Mouse (Mus musculus): ENCODE results near the gene Hilpda. TPM values are rescaled to one million over a fixed set of nuclear protein-coding genes. Genes with fewer than 3 reads are reported as not detected.

Gene Hilpda
- polyA plus RNA-seq, 2 experiments = 39.7 to 53.7 TPM

GRCm38 (mm10) chr6:29233710-29234109 is 38.6 kb upstream of the Hilpda start:
- H3K27ac ChIP-seq (replicated peaks; ENCODE audit: low read depth, low read length) = no peak overlapping the region
- H3K4me3 ChIP-seq (replicated peaks; ENCODE audit: low read length) = no peak overlapping the region
- no peak overlapping the region for H3K9ac ChIP-seq (ENCODE audit: low read depth, low read length, severe bottlenecking)
- no peaks in the 10 kb centered on the region for H3K4me1 ChIP-seq (ENCODE audit: control insufficient read depth, insufficient read depth, low read length)
- H3K9me3 ChIP-seq (ENCODE audit: control insufficient read depth, low read length) = no peaks in the 10 kb centered on the region
- H3K4me2 ChIP-seq (replicated peaks; ENCODE audit: low read depth, low read length, severe bottlenecking) = no peak overlapping the region
- ATAC-seq (ENCODE audit: low FRiP score, low read depth) = no peak
- H3K36me3 ChIP-seq (ENCODE audit: control insufficient read depth, insufficient read depth, low read length) = no peaks in the 10 kb centered on the region
- H3K27me3 ChIP-seq (ENCODE audit: control insufficient read depth, insufficient read depth, low read length) = no peaks in the 10 kb centered on the region
- TF ChIP-seq POLR2A (IDR thresholded peaks at IDR 0.05; ENCODE audit: borderline replicate concordance, extremely low read depth, insufficient read depth, insufficient read length) = no peak
- 60% methylated on average over 3 of the region's 3 CpGs for WGBS
- no peak for DNase-seq (ENCODE audit: low spot score)

- Histone ChIP-seq H3K36me3 (ENCODE audit: control insufficient read depth, insufficient read depth, low read length) (no peaks in the 10 kb centered on the region), H3K4me2 (replicated peaks; ENCODE audit: low read depth, low read length, severe bottlenecking) (no peak overlapping the region), H3K9ac (ENCODE audit: low read depth, low read length, severe bottlenecking) (no peak overlapping the region), H3K4me1 (ENCODE audit: control insufficient read depth, insufficient read depth, low read length) (no peaks in the 10 kb centered on the region), H3K27ac (replicated peaks; ENCODE audit: low read depth, low read length) (no peak overlapping the region), H3K4me3 (replicated peaks; ENCODE audit: low read length) (no peak overlapping the region), H3K27me3 (ENCODE audit: control insufficient read depth, insufficient read depth, low read length) (no peaks in the 10 kb centered on the region), H3K9me3 (ENCODE audit: control insufficient read depth, low read length) (no peaks in the 10 kb centered on the region)
- ATAC-seq (ENCODE audit: low FRiP score, low read depth) = peak; percentile 41; the same call in 1 of the 2 replicates
- 48% methylated on average over 8 of the region's 8 CpGs for WGBS
- TF ChIP-seq POLR2A (IDR thresholded peaks at IDR 0.05; ENCODE audit: borderline replicate concordance, extremely low read depth, insufficient read depth, insufficient read length) = no peak
- DNase-seq (ENCODE audit: low spot score) = no peak
These were observed 38.0 kb upstream of the Hilpda start for GRCm38 (mm10) chr6:29234272-29234671.

- H3K36me3 ChIP-seq (ENCODE audit: control insufficient read depth, insufficient read depth, low read length) = no peaks in the 10 kb centered on the region
- peak; percentile 29 for DNase-seq (ENCODE audit: low spot score)
These were observed 31.5 kb upstream of the Hilpda start for GRCm38 (mm10) chr6:29240806-29241205.

DNA sequence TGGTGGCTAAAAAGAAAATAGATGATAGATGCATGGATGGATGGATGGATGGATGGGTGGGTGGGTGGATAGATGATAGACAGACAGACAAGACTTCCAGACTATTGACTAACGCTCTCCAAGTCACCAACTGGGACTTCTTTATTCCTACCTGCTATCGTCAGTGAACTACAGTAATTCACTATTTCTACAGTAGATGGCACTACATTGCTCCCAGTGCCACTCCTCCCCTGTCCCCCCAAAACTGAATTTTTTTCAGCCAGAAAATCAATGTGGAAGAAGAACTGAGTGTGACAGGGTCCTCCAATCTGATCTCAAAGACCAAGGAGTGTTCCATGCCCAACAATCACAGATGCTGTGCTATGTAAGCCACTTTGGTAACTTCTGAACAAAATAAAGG is 30.6 kb upstream of the Hilpda start:
- H3K9ac ChIP-seq (ENCODE audit: low read depth, low read length, severe bottlenecking) = no peak overlapping the region
- H3K36me3 ChIP-seq (ENCODE audit: control insufficient read depth, insufficient read depth, low read length) = no peaks in the 10 kb centered on the region
- no peak for DNase-seq (ENCODE audit: low spot score)
- no peak overlapping the region for H3K27ac ChIP-seq (replicated peaks; ENCODE audit: low read depth, low read length)
- H3K9me3 ChIP-seq (ENCODE audit: control insufficient read depth, low read length) = no peaks in the 10 kb centered on the region
- no peaks in the 10 kb centered on the region for H3K27me3 ChIP-seq (ENCODE audit: control insufficient read depth, insufficient read depth, low read length)
- 47% methylated on average over 2 of the region's 2 CpGs for WGBS
- no peaks in the 10 kb centered on the region for H3K4me1 ChIP-seq (ENCODE audit: control insufficient read depth, insufficient read depth, low read length)
- H3K4me2 ChIP-seq (replicated peaks; ENCODE audit: low read depth, low read length, severe bottlenecking) = no peak overlapping the region
- no peak for TF ChIP-seq POLR2A (IDR thresholded peaks at IDR 0.05; ENCODE audit: borderline replicate concordance, extremely low read depth, insufficient read depth, insufficient read length)
- H3K4me3 ChIP-seq (replicated peaks; ENCODE audit: low read length) = no peak overlapping the region
- no peak for ATAC-seq (ENCODE audit: low FRiP score, low read depth)

More at GRCm38 (mm10) chr6:29240806-29241205, 31.5 kb upstream of the Hilpda start:
- H3K4me2 ChIP-seq (replicated peaks; ENCODE audit: low read depth, low read length, severe bottlenecking) = no peak overlapping the region
- H3K9me3 ChIP-seq (ENCODE audit: control insufficient read depth, low read length) = no peaks in the 10 kb centered on the region
- no peak for ATAC-seq (ENCODE audit: low FRiP score, low read depth)
- H3K27ac ChIP-seq (replicated peaks; ENCODE audit: low read depth, low read length) = no peak overlapping the region
- TF ChIP-seq POLR2A (IDR thresholded peaks at IDR 0.05; ENCODE audit: borderline replicate concordance, extremely low read depth, insufficient read depth, insufficient read length) = no peak
- no peaks in the 10 kb centered on the region for H3K27me3 ChIP-seq (ENCODE audit: control insufficient read depth, insufficient read depth, low read length)
- no peak overlapping the region for H3K4me3 ChIP-seq (replicated peaks; ENCODE audit: low read length)
- WGBS = 35% methylated on average over 2 of the region's 2 CpGs
- no peaks in the 10 kb centered on the region for H3K4me1 ChIP-seq (ENCODE audit: control insufficient read depth, insufficient read depth, low read length)
- H3K9ac ChIP-seq (ENCODE audit: low read depth, low read length, severe bottlenecking) = no peak overlapping the region

- DNase-seq (ENCODE audit: low spot score) (no peak), ATAC-seq (ENCODE audit: low FRiP score, low read depth) (no peak)
- TF ChIP-seq POLR2A (IDR thresholded peaks at IDR 0.05; ENCODE audit: borderline replicate concordance, extremely low read depth, insufficient read depth, insufficient read length) = no peak
- H3K4me1 ChIP-seq (ENCODE audit: control insufficient read depth, insufficient read depth, low read length) = no peaks in the 10 kb centered on the region
- H3K27ac ChIP-seq (replicated peaks; ENCODE audit: low read depth, low read length) = no peak overlapping the region
- H3K4me3 ChIP-seq (replicated peaks; ENCODE audit: low read length) = no peak overlapping the region
- H3K9ac ChIP-seq (ENCODE audit: low read depth, low read length, severe bottlenecking) = no peak overlapping the region
- H3K9me3 ChIP-seq (ENCODE audit: control insufficient read depth, low read length) = no peaks in the 10 kb centered on the region
- 62% methylated on average over 1 of the region's 1 CpGs for WGBS
- H3K27me3 ChIP-seq (ENCODE audit: control insufficient read depth, insufficient read depth, low read length) = no peaks in the 10 kb centered on the region
- no peak overlapping the region for H3K4me2 ChIP-seq (replicated peaks; ENCODE audit: low read depth, low read length, severe bottlenecking)
- no peaks in the 10 kb centered on the region for H3K36me3 ChIP-seq (ENCODE audit: control insufficient read depth, insufficient read depth, low read length)
These were observed 30.0 kb upstream of the Hilpda start for GRCm38 (mm10) chr6:29242265-29242664.
